Mouse (Mus musculus) forebrain, embryonic 12.5 days (tissue): Measurements from ENCODE around the gene Adh7. TPM values are rescaled to one million over a fixed set of nuclear protein-coding genes. Genes with fewer than 3 reads are reported as not detected.

Experiments used
- ATAC-seq: fragments of 200-750 bp; cut with Nextera tagmentation; 2 replicates; pipeline ENCODE4 v1.8.0; 2017; ENCODE audit warnings: moderate TSS enrichment; ENCODE audit not compliant: low FRiP score
- H3K27ac ChIP-seq: fragments of 300-500 bp; sonication (generic); 2 replicates; pipeline ENCODE4 v1.5.1; 2016; ENCODE audit warnings: mild to moderate bottlenecking
- H3K27me3 ChIP-seq: fragments of 300-500 bp; sonication (generic); 2 replicates; pipeline ENCODE4 v1.6.1; 2016; ENCODE audit warnings: mild to moderate bottlenecking
- H3K36me3 ChIP-seq: fragments of 300-500 bp; sonication (generic); replicated peaks from 2 replicates; pipeline ENCODE4 v1.6.1; 2016; ENCODE audit warnings: mild to moderate bottlenecking
- H3K4me1 ChIP-seq: fragments of 300-500 bp; sonication (generic); 2 replicates; pipeline ENCODE4 v1.6.1; 2016
- H3K4me2 ChIP-seq: fragments of 300-500 bp; sonication (generic); 2 replicates; pipeline ENCODE4 v1.6.1; 2016; ENCODE audit warnings: mild to moderate bottlenecking, moderate library complexity
- H3K4me3 ChIP-seq: fragments of 300-500 bp; sonication (generic); replicated peaks from 2 replicates; pipeline ENCODE4 v1.5.1; 2016; ENCODE audit warnings: mild to moderate bottlenecking
- H3K9ac ChIP-seq: fragments of 300-500 bp; sonication (generic); 2 replicates; pipeline ENCODE4 v1.6.1; 2016; ENCODE audit warnings: mild to moderate bottlenecking
- H3K9me3 ChIP-seq: fragments of 300-500 bp; sonication (generic); 2 replicates; pipeline ENCODE4 v1.6.1; 2016
- WGBS: fragments of 180-500 bp; shearing (Covaris S2); methylation state at CpG from one replicate; pipeline ENCODE4 v1.1.7; 2016; 5-methylcytosine and 5-hydroxymethylcytosine counted together
- polyA plus RNA-seq: library from polyadenylated mRNA; unstranded; fragments of >200 nt; fragmentation: Nextera tagmentation; extraction: Ambion mirVana; gene quantifications from 2 replicates; pipeline ENCODE4 v1.2.1, GENCODE M21; 2016

Gene Adh7
- polyA plus RNA-seq, 1 experiment from 2014 or later = not detected

DNA sequence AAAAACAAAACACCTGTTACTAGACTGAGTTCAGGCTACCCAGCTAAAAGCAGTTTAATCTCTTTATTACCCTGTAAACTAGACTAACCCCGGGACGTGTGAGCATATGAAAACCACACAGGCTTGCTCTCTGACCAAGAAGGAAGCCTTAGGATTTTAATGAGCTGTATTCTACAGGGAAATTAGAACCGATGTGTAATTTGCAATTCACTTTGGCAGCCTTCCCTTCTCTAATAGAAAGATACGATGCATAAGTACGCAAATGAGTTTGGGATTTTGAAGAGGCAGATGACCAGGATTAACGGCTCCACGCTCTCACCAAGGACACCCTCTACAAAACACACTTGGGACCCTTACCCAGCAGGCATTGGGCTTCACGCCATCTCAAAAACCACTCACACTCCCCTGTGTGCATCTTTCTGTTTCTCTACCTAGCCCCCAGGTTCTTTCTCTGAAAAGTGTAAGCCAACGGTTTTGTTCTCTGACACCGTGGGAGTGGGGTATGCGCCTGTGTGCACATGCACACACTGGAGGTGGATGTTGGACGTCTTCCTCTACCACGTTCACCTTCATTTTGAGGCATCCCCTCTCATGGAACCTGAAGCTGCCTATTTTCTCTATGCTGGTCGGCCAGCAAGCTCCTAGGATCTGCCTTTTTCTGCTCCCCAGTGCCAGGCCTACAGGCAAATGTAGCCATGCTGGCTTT lies 24.6 kb downstream of the Adh7 start:
- H3K36me3 ChIP-seq = no peaks in the 10 kb centered on the region
- WGBS = 75% methylated on average over 14 of the region's 14 CpGs
- H3K4me2 ChIP-seq = no peak overlapping the region
- 0 out of 2 replicates have a peak, but pooled peaks cover 2% of the 10 kb centered on the region for H3K4me1 ChIP-seq
- H3K27ac ChIP-seq = no peak overlapping the region
- no peaks in the 10 kb centered on the region for H3K9me3 ChIP-seq
- H3K27me3 ChIP-seq = no peaks in the 10 kb centered on the region
- ATAC-seq = peak; percentile 27; the same call in 1 of the 2 replicates
- H3K9ac ChIP-seq = no peak overlapping the region
- H3K4me3 ChIP-seq = no peak overlapping the region

DNA sequence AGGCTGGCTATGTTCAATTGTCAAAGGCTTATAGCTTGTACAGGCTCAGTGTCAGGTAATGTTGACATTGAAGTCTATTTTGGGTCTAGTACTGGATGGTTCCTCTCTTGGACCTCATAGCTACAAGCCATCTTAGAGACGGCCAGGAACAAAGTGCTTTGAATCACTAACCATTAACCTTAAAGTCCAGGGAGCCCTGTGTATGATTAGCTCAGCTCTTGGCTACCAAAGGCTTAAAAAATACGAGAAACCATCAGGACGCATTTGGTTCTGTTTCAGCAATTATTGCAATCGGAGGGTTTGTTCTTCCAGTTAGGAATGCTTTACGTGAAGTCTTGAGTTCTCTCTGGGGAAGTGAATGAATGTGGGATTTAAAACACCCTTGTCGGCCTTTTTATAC lies 25.4 kb downstream of the Adh7 start:
- Histone ChIP-seq H3K36me3 (no peaks in the 10 kb centered on the region), H3K4me1 (0 out of 2 replicates have a peak, but pooled peaks cover 2% of the 10 kb centered on the region), H3K27me3 (no peaks in the 10 kb centered on the region), H3K4me2 (no peak overlapping the region), H3K9me3 (no peaks in the 10 kb centered on the region), H3K27ac (no peak overlapping the region), H3K4me3 (no peak overlapping the region), H3K9ac (no peak overlapping the region)
- WGBS = 93% methylated on average over 6 of the region's 6 CpGs
- no peak for ATAC-seq

DNA sequence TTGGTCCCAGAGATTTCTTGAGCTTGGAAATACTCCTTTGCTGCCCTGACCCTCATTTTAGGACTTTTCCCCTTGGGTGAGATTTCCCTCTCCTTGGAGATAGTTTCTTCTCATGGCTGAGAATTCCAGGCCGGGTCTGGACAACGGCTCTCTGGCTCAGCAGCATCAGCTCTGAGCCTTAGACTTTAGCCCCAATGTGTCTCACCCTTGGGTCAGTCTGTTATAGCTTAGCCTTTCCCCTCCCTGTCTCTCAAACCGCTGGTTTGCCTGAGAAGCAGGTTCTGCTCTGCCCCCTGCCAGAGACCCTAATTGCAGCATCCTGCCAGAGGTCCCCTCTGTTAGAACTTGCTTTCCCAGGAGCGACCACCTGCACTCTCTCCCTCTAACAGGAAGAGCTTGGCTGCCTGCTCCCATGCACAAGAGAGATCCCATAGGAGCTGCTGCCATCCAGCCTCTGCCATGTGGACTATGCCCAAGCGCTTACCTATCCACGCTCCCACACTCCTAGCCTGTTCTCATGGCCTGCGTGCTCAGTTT lies 26.8 kb downstream of the Adh7 start:
- H3K4me2 ChIP-seq = no peak overlapping the region
- no peaks in the 10 kb centered on the region for H3K27me3 ChIP-seq
- H3K9me3 ChIP-seq = no peaks in the 10 kb centered on the region
- no peak for ATAC-seq
- 85% methylated on average over 7 of the region's 7 CpGs for WGBS
- H3K36me3 ChIP-seq = no peaks in the 10 kb centered on the region
- H3K4me3 ChIP-seq = no peak overlapping the region
- 0 out of 2 replicates have a peak, but pooled peaks cover 2% of the 10 kb centered on the region for H3K4me1 ChIP-seq
- H3K9ac ChIP-seq = no peak overlapping the region
- no peak overlapping the region for H3K27ac ChIP-seq

DNA sequence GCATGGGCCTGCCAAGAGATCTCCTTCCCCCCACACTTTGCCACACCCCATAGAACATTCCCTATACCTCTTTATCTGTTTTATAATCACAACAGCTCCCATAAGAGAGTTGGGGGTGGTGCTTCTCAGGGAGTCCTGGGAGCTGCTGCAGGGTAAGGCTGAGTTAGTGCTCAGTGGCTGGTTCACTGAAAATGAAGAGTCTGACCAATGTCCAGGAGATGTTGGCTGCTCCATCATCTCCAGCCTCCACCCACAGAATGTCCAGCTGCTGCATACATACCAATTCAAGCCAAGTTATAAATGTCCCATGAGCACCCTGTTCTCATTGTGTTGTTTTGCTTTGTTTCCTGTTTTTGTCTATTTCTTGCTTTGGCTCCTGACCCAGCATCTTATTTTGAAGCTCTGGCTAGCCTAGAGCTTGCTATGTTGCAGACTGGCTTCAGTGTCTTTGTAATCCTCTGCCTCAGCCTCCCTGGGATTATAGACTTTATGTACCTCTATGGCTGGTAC lies 29.0 kb downstream of the Adh7 start:
- 0 out of 2 replicates have a peak, but pooled peaks cover 2% of the 10 kb centered on the region for H3K4me1 ChIP-seq
- H3K27me3 ChIP-seq = no peaks in the 10 kb centered on the region
- ATAC-seq = no peak
- no peak overlapping the region for H3K4me3 ChIP-seq
- no peaks in the 10 kb centered on the region for H3K36me3 ChIP-seq
- no peak overlapping the region for H3K9ac ChIP-seq
- no peak overlapping the region for H3K4me2 ChIP-seq
- no peak overlapping the region for H3K27ac ChIP-seq
- H3K9me3 ChIP-seq = no peaks in the 10 kb centered on the region

DNA sequence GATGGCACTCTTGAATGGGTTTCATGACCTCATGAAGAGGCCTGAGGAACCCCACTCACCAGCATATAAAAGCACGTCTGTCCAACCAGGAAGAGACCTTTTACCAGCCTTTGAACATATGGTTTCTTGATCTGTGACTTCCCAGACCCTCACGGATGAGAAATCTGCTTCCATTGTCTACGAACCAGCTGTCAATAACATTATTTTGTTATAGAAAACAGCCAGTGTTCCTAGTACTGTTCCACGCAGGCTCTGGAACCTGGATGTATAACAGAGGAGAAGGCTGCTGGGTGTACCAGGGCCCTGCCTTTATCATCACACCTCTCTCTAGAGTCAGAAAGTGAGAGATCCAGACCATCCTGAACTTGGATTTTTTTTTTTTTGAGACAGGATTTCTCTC lies 29.7 kb downstream of the Adh7 start:
- Histone ChIP-seq H3K27me3 (no peaks in the 10 kb centered on the region), H3K9ac (no peak overlapping the region), H3K27ac (no peak overlapping the region), H3K4me1 (0 out of 2 replicates have a peak, but pooled peaks cover 2% of the 10 kb centered on the region), H3K9me3 (no peaks in the 10 kb centered on the region), H3K4me2 (no peak overlapping the region), H3K4me3 (no peak overlapping the region), H3K36me3 (no peaks in the 10 kb centered on the region)
- ATAC-seq = no peak
- WGBS = 83% methylated on average over 4 of the region's 4 CpGs

DNA sequence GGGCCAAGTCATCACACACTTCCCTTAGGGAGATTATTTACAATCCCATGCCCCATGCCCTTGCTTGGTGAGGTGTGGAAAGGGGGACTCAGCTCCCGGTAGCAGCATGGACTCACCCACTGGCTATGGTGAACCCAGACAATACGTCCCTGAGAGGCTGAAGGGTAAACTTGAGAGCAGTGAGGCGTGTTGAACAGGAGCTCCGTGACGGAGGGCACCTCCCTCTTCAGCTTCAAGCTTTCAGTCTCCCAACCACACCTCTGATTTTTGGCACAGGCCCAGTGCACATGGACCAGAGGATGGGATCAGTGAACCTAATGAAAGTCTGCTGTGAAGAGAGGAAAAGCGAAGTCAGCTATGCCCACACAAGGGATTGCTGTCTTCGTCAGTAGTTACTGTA lies 30.5 kb downstream of the Adh7 start:
- Histone ChIP-seq H3K4me1 (no peaks in the 10 kb centered on the region), H3K27me3 (no peaks in the 10 kb centered on the region), H3K4me2 (no peak overlapping the region), H3K27ac (no peak overlapping the region), H3K9ac (no peak overlapping the region), H3K9me3 (no peaks in the 10 kb centered on the region), H3K36me3 (no peaks in the 10 kb centered on the region), H3K4me3 (no peak overlapping the region)
- 86% methylated on average over 7 of the region's 7 CpGs for WGBS
- no peak for ATAC-seq

DNA sequence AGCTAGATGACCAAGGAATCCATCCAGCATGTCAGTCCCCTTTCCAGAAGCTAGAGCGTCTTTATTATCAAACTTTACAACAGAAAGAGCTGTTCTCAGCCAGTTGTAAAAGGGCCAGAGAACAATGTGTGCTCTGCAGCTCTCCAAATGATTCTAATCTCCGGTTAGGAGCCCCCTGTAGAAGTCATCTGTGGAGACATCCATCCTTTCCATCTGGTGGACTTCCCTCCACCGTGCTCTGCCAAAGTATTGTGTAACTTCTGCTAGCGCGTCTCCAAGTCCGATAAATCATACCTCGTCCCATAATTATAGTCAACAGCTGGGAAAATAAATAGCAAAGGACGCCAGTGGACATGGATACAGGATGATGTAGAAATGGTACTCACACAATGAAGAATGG lies 31.2 kb downstream of the Adh7 start:
- ATAC-seq = no peak
- Histone ChIP-seq H3K4me3 (no peak overlapping the region), H3K4me1 (no peaks in the 10 kb centered on the region), H3K9me3 (no peaks in the 10 kb centered on the region), H3K9ac (no peak overlapping the region), H3K27ac (no peak overlapping the region), H3K27me3 (no peaks in the 10 kb centered on the region), H3K4me2 (no peak overlapping the region), H3K36me3 (no peaks in the 10 kb centered on the region)
- 93% methylated on average over 8 of the region's 8 CpGs for WGBS

DNA sequence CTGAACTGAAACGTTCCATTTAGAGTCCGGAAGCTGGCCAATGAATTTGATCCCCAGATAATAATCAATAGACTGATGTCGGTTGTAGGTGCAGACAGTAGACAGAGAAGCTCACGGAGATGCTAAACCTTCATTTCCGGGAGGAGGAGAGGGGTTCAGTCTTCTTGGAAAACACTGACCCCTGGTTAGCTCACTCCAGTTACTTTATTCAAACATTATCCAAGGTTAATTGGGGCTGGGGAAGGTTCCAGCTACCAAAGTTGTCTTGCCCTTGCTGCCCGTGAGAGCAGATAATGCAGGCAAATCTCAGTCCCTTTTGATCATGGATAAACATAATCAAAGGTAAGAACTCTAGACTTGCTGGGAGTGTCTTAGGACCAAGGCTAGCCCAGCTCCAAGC lies 33.6 kb downstream of the Adh7 start:
- 85% methylated on average over 6 of the region's 6 CpGs for whole genome bisulfite sequencing
- no peaks in the 10 kb centered on the region for H3K36me3 ChIP-seq
- H3K27me3 ChIP-seq = no peaks in the 10 kb centered on the region
- H3K4me2 ChIP-seq = no peak overlapping the region
- no peak overlapping the region for H3K27ac ChIP-seq
- ATAC-seq = no peak
- no peaks in the 10 kb centered on the region for H3K4me1 ChIP-seq
- H3K9ac ChIP-seq = no peak overlapping the region
- no peaks in the 10 kb centered on the region for H3K9me3 ChIP-seq
- no peak overlapping the region for H3K4me3 ChIP-seq

DNA sequence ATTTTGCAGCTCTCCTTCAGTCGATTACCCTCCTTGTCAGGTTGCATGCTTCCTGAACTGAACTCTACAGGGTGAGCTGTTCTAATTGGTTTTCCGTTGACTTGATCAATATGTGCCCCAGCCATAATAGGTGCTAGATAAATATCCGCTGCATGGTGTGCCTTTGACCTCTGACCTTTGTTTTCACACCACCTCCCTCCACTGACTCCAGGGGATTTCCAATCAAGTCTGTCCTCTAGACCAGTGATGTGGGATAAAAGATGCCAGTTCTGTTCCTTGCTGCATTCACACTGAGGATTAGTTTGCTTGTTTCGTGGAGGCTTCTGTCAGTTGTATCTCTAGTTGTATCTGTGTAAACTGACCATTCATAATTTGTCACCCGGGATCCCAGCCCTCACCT lies 36.6 kb downstream of the Adh7 start:
- no peaks in the 10 kb centered on the region for H3K9me3 ChIP-seq
- H3K27ac ChIP-seq = no peak overlapping the region
- H3K4me1 ChIP-seq = no peaks in the 10 kb centered on the region
- no peak overlapping the region for H3K9ac ChIP-seq
- H3K36me3 ChIP-seq = no peaks in the 10 kb centered on the region
- no peak overlapping the region for H3K4me2 ChIP-seq
- no peak for ATAC-seq
- H3K4me3 ChIP-seq = no peak overlapping the region
- H3K27me3 ChIP-seq = no peaks in the 10 kb centered on the region
- 35% methylated on average over 5 of the region's 5 CpGs for WGBS

DNA sequence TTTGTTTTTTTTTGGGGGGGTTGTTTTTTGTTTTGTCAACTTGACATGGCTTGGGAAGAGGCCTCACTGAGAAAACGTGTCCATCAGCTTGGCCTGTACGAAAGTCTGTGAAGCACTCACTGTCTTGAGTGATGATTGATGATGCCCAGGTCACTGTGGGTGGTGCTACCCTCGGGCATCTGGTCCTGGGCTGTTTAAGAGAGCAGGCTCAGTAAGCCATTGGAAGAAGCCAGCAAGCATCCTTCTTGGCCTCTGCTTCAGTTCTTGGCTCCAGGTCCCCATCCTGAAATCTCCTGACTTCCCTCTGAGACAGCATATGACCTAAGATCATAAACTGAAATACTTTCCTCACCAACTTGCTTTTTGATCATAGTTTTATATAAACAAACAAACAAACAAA lies 37.8 kb downstream of the Adh7 start:
- Histone ChIP-seq H3K9ac (no peak overlapping the region), H3K4me1 (no peaks in the 10 kb centered on the region)
- 84% methylated on average over 3 of the region's 3 CpGs for WGBS

DNA sequence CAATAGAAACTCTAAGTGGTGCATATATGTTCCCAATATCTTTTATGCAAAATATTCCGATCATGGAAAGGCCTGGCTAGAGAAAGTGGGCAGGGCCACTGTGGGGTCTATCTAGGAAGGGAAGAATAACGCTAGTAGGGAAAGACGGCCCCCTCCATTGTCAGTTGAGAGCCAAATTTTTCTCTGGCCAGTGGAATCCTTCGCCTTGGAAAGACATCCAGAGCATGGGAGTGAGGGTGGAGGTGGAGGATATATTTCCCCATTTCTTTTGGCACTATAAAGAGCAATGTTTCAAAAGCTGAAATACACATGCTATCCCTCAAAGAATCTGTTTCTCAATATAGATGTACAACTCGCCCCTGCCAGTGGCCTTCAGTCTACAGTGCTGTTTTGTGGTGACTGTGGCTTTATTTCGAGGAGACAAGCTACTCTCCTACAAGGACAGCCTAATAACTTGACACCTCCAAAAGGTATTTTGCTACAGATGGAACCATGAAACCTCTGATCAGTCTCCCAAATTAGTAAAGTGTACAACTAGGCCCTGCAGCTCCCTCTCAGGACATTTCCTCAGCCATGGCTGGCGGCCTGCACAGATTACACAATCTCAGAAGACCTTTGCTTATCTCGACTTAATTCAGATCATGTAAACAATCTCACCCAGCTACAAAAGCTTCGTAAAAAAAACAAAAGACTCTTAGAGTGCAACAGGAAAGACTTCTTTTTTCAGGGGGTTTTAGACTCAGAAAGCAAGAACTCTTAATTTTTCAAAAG lies 38.4 kb downstream of the Adh7 start:
- H3K27me3 ChIP-seq = no peaks in the 10 kb centered on the region
- no peaks in the 10 kb centered on the region for H3K4me1 ChIP-seq
- H3K4me3 ChIP-seq = no peak overlapping the region
- 83% methylated on average over 9 of the region's 9 CpGs for WGBS
- H3K27ac ChIP-seq = no peak overlapping the region
- no peak overlapping the region for H3K9ac ChIP-seq
- H3K4me2 ChIP-seq = no peak overlapping the region
- ATAC-seq = no peak
- no peaks in the 10 kb centered on the region for H3K36me3 ChIP-seq
- H3K9me3 ChIP-seq = no peaks in the 10 kb centered on the region

More for the DNA sequence above, 37.8 kb downstream of the Adh7 start:
- Histone ChIP-seq H3K9me3 (no peaks in the 10 kb centered on the region), H3K36me3 (no peaks in the 10 kb centered on the region), H3K4me3 (no peak overlapping the region), H3K4me2 (no peak overlapping the region), H3K27ac (no peak overlapping the region), H3K27me3 (no peaks in the 10 kb centered on the region)
- ATAC-seq = no peak

DNA sequence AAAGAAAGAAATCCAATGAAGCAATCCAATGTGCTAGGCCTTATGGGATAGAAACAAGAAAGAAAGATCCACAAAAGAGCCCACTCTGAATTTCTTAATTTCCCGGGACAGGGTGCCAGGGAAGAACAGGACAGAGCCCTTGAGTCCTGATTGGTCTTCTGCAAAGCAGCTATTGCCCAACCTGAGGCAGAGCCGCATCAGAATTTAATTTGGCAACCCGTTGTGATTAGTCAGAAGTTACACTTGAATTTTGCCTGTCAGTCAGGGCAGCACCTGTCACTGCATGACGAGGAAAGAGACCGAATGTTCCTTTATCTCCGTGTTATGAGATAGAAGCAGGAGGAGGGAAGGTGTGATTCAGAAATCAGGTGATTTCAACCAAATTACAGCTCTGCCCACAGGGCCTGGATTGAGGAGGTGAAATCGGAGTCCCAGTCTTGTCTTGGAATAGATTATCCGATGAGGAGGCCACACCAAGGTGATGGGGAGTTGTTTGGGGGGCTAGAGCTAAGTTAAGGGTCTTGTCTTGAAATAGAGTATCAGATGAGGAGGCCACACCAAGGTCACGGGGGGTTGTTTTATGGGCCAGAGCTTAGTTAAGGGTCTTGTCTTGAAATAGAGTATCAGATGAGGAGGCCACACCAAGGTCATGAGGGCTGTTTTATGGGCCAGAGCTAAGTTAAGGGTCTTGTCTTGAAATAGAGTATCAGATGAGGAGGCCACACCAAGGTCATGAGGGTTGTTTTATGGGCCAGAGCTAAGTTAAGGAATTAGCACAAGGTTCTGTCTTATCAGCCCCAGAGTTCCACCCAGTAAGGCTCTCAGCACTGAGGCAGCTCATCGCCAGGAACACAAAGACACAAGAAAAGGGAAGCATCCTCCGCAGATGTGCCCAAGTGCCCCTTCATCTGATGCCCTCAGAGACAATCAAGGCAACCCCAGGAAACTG lies 43.4 kb downstream of the Adh7 start, which contains the start of gene Adh1:
Adh1 (plus strand) TSS at position 271 of the 949 bp plus-strand sequence.
- WGBS = 90% methylated on average over 11 of the region's 11 CpGs
- Histone ChIP-seq H3K27ac (no peak within 1 kb of the TSS), H3K9me3 (no peaks in the 10 kb centered on the region), H3K4me1 (no peaks in the 10 kb centered on the region), H3K4me3 (no peak within 1 kb of the TSS), H3K9ac (no peak within 1 kb of the TSS), H3K27me3 (no peaks in the 10 kb centered on the region), H3K36me3 (no peaks in the 10 kb centered on the region), H3K4me2 (no peak within 1 kb of the TSS)
- no peak for ATAC-seq
